Mouse (Mus musculus) hindbrain, embryonic 11.5 days (tissue): ENCODE results near the gene Uba52. TPM values are rescaled to one million over a fixed set of nuclear protein-coding genes. Genes with fewer than 3 reads are reported as not detected.

Source experiments
- ATAC-seq: fragments of 200-750 bp; cut with Nextera tagmentation; 2 replicates; pipeline ENCODE4 v1.8.0; 2017; ENCODE audit warnings: mild to moderate bottlenecking, moderate TSS enrichment, moderate library complexity; ENCODE audit not compliant: low FRiP score
- DNase-seq: peaks from one replicate; pipeline ENCODE4 v3.0.0-alpha.2; 2015; ENCODE audit warnings: low spot score
- H3K27ac ChIP-seq: fragments of 300-500 bp; sonication (generic); 2 replicates; pipeline ENCODE4 v1.5.1; 2014; ENCODE audit warnings: mild to moderate bottlenecking, low read depth, low read length
- H3K27me3 ChIP-seq: fragments of 300-500 bp; sonication (generic); 2 replicates; pipeline ENCODE4 v1.6.1; 2014; ENCODE audit warnings: mild to moderate bottlenecking, low read length, moderate library complexity, mixed read lengths; ENCODE audit not compliant: control insufficient read depth, insufficient read depth
- H3K36me3 ChIP-seq: fragments of 300-500 bp; sonication (generic); 2 replicates; pipeline ENCODE4 v1.6.1; 2014; ENCODE audit warnings: mild to moderate bottlenecking, low read length, moderate library complexity, mixed read lengths; ENCODE audit not compliant: control insufficient read depth, insufficient read depth
- H3K4me1 ChIP-seq: fragments of 300-500 bp; sonication (generic); replicated peaks from 2 replicates; pipeline ENCODE4 v1.6.1; 2014; ENCODE audit warnings: low read length, mixed read lengths; ENCODE audit not compliant: control insufficient read depth, insufficient read depth
- H3K4me2 ChIP-seq: fragments of 300-500 bp; sonication (generic); replicated peaks from 2 replicates; pipeline ENCODE4 v1.6.1; 2014; ENCODE audit warnings: mild to moderate bottlenecking, low read depth, low read length
- H3K4me3 ChIP-seq: fragments of 300-500 bp; sonication (generic); 2 replicates; pipeline ENCODE4 v1.5.1; 2014; ENCODE audit warnings: low read depth, low read length
- H3K9ac ChIP-seq: fragments of 300-500 bp; sonication (generic); 2 replicates; pipeline ENCODE4 v1.6.1; 2014; ENCODE audit warnings: low read depth, low read length
- H3K9me3 ChIP-seq: fragments of 300-500 bp; sonication (generic); 2 replicates; pipeline ENCODE4 v1.6.1; 2016; ENCODE audit warnings: low read length; ENCODE audit not compliant: control insufficient read depth
- WGBS: fragments of 180-500 bp; shearing (Covaris S2); extraction: QIAGEN DNeasy Blood & Tissue Kit; methylation state at CpG from one replicate; pipeline ENCODE4 v1.1.7; 2014; 5-methylcytosine and 5-hydroxymethylcytosine counted together
- polyA plus RNA-seq: library from polyadenylated mRNA; unstranded; fragments of >200 nt; fragmentation: Nextera tagmentation; extraction: Ambion mirVana; gene quantifications from 2 replicates; pipeline ENCODE4 v1.2.1, GENCODE M21; 2014

Uba52 gene
- polyA plus RNA-seq, 1 experiment from 2014 or later = 814 TPM

DNA sequence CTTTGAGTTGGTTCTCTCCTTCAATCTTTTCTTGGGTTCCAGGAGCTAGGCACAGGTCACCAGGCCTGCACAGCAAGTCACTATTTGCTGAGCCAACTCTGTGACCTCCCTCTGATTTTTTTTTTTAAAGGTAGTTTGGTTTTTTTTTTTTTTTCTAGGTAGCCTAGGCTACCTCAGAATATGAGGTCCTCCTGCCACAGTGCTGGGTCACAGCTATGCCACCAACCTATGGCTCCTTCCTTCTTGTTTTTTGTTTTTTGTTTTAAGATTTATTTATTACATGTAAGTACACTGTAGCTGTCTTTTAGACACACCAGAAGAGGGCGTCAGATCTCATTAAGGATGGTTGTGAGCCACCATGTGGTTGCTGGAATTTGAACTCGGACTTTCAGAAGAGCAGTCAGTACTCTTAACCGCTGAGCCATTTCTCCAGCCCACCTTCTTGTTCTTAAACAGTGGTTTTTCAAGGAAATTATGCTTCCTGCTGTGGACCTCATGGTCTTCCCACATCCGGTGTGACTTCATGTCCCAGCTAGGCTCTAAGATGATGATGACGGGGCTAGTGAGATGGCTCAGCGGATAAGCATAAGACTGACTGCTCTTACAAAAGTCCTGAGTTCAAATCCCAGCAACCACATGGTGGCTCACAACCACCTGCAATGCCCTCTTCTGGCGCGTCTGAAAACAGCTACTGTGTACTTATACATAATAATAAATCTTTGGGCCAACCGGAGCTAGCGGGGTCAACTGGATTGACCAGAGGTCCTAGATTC lies 39.0 kb upstream of the Uba52 start:
- H3K4me2 ChIP-seq = no peak overlapping the region
- no peak overlapping the region for H3K9ac ChIP-seq
- no peak overlapping the region for H3K4me3 ChIP-seq
- no peaks in the 10 kb centered on the region for H3K9me3 ChIP-seq
- no peaks in the 10 kb centered on the region for H3K27me3 ChIP-seq
- no peaks in the 10 kb centered on the region for H3K36me3 ChIP-seq
- H3K4me1 ChIP-seq = no peaks in the 10 kb centered on the region
- no peak for ATAC-seq
- no peak overlapping the region for H3K27ac ChIP-seq
- DNase-seq = no peak
- WGBS = 96% methylated on average over 10 of the region's 10 CpGs

DNA sequence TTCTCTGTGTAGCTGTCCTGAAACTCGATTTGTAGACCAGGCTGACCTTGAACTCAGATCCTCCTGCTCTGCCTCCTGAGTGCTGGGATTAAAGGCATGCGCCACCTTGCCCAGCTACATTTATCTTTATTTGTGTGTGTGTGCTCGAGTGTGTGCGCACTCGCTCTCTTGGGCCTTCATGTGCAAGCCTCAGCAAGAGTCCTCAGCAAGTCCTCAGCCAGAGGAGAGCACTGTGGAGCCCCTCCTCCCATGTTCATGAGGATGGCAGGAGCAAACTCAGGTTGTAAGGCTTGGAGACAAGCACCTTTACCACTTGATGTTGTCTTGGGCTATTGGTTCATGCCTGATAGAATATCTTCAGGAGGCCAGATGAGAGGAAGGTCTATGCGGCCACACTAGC lies 37.2 kb upstream of the Uba52 start:
- Histone ChIP-seq H3K27me3 (no peaks in the 10 kb centered on the region), H3K4me2 (no peak overlapping the region), H3K9ac (no peak overlapping the region), H3K9me3 (no peaks in the 10 kb centered on the region), H3K36me3 (no peaks in the 10 kb centered on the region), H3K27ac (no peak overlapping the region), H3K4me3 (no peak overlapping the region), H3K4me1 (no peaks in the 10 kb centered on the region)
- WGBS = 89% methylated on average over 6 of the region's 6 CpGs
- DNase-seq (no peak), ATAC-seq (no peak)

DNA sequence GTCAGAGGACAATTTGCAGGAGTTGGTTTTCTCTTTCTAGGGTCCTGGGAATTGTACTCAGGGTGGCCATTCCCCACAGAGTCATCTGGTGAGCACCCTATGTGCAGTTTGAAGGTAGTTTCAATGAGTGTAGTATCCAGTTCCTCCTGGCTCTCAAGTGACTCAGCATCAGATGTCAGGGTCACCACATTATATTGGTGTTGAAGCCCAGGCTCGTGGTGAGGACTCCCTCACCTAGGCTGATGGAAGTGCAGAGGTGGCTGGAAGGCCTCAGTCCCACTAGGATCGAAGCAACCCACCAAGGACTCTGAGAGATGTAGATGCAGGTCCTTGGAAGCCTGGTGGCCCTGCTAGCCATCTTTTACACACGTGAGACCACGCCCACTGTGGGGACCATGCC lies 35.8 kb upstream of the Uba52 start:
- H3K9me3 ChIP-seq = no peaks in the 10 kb centered on the region
- DNase-seq (no peak), ATAC-seq (no peak)
- H3K27me3 ChIP-seq = no peaks in the 10 kb centered on the region
- no peaks in the 10 kb centered on the region for H3K36me3 ChIP-seq
- 83% methylated on average over 4 of the region's 4 CpGs for WGBS
- H3K4me2 ChIP-seq = no peak overlapping the region
- H3K4me3 ChIP-seq = no peak overlapping the region
- H3K4me1 ChIP-seq = no peaks in the 10 kb centered on the region
- no peak overlapping the region for H3K27ac ChIP-seq
- H3K9ac ChIP-seq = no peak overlapping the region

DNA sequence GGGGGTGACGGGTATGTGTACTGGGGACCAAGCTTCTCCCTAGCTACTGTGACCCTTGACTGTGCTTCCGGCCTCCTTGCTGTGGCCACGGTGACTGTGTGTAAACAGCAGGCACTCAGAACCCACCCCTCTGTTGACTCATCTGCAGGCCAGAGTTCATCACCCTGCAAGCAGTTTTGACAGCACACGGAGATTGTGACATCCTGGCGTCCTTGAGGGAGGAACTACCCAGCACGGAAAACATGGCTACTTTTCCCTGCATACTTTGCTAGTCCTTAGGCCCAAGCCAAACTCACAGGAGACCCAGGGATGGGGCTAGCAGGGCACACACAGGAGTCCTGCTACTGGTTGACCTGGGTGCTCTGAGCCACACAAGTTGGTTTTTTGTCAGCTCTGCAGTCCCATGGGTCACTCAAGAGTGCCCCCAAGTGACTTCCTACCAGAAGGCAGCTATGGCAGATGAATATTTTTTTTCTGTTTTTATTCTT lies 33.6 kb upstream of the Uba52 start:
- H3K9ac ChIP-seq = no peak overlapping the region
- no peaks in the 10 kb centered on the region for H3K9me3 ChIP-seq
- H3K4me1 ChIP-seq = peaks cover 5% of the 10 kb centered on the region; the same call in 1 of the 2 replicates
- no peak overlapping the region for H3K27ac ChIP-seq
- 71% methylated on average over 6 of the region's 6 CpGs for WGBS
- ATAC-seq = no peak
- H3K27me3 ChIP-seq = no peaks in the 10 kb centered on the region
- H3K36me3 ChIP-seq = no peaks in the 10 kb centered on the region
- H3K4me2 ChIP-seq = no peak overlapping the region
- H3K4me3 ChIP-seq = no peak overlapping the region
- peak; percentile 27 for DNase-seq

DNA sequence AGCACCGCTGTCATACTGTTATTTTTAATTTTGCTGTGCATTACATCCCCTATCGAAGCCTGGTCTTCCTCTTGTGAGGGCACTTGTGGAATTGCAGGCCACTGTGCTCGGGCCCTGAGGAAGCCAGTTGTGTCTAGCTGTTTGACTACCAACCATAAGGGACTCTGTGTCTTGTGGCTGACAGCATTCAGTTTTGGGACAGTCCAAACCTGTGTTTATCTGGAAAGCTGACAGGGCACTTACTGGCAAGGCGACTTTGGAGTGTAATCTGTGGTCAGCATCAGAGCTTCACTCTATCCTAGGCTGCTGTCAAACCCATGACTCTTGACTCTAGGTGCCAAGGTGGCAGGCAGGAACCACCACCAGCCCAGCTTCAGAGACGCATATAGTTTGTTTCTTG lies 30.5 kb upstream of the Uba52 start:
- Histone ChIP-seq H3K4me2 (no peak overlapping the region), H3K4me3 (no peak overlapping the region), H3K27me3 (no peaks in the 10 kb centered on the region), H3K9ac (no peak overlapping the region), H3K36me3 (no peaks in the 10 kb centered on the region), H3K4me1 (peaks cover 5% of the 10 kb centered on the region; the same call in 1 of the 2 replicates), H3K27ac (no peak overlapping the region), H3K9me3 (no peaks in the 10 kb centered on the region)
- ATAC-seq (no peak), DNase-seq (no peak)
- 91% methylated on average over 5 of the region's 5 CpGs for WGBS

DNA sequence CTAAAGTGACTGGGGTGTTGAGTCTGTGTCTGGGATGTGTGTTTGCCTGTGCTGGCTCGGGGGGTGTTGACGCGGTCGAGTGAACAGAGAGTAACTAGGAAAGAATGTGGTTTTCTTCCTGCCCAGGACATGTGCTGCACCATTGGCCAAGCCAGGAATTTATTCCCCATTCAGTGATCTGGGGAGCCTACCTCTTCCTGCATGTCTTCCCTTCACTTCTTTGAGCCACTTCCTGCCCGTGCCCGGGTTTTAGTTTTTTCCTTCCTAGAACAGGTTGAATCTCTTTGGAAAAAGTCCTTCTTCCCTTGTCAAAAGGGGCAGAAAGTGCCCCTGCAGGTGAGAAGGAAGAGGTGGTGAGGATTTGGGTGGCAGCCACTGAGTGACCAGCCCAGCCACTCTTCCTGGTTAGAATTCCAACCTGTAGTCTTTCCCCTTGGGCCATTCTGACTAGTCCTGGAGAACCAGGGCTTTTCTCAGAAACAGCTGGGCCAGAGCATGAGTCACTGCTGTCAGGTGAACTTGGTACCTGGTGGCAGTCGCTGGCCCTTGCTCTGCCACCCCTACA lies 30.0 kb upstream of the Uba52 start:
- Histone ChIP-seq H3K4me3 (peak overlapping the region; percentile 81), H3K4me2 (peak overlapping the region; percentile 91), H3K9me3 (no peaks in the 10 kb centered on the region), H3K9ac (peak overlapping the region; percentile 85; the same call in 1 of the 2 replicates), H3K36me3 (no peaks in the 10 kb centered on the region), H3K27me3 (no peaks in the 10 kb centered on the region), H3K4me1 (peaks cover 5% of the 10 kb centered on the region; the same call in 1 of the 2 replicates), H3K27ac (no peak overlapping the region)
- WGBS = 66% methylated on average over 7 of the region's 7 CpGs
- DNase-seq (no peak), ATAC-seq (no peak)

DNA sequence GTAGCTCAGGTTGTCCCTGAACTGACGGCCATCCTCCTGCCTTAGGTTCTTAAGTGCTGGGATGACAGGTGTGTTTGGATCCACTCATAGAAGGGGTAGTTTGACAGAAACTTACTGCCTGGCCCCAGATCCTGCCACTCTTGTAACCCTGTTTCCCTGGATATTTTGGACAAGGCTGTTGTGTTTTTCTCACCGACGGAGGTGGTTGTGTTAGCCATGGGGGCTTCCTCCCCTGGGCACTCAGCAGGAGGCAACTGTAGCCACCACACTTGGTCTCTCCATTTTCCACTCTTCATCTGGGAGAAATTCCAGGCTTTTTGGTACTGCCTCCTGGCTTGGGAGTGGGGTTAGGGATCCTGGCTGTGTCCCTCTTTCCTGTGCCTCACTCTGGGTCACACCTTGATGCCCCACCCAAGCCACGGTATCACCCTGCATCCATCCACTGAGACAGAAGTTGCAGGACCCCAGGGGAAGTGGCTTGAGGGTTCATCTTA lies 29.5 kb upstream of the Uba52 start:
- Histone ChIP-seq H3K36me3 (no peaks in the 10 kb centered on the region; the same call in 1 of the 2 replicates), H3K27me3 (no peaks in the 10 kb centered on the region), H3K9me3 (no peaks in the 10 kb centered on the region), H3K9ac (peak overlapping the region; percentile 85), H3K4me3 (peak overlapping the region; percentile 81), H3K27ac (no peak overlapping the region), H3K4me1 (peaks cover 5% of the 10 kb centered on the region; the same call in 1 of the 2 replicates), H3K4me2 (peak overlapping the region; percentile 91)
- DNase-seq = peak; percentile 9
- ATAC-seq = no peak
- 14% methylated on average over 4 of the region's 4 CpGs for WGBS

DNA sequence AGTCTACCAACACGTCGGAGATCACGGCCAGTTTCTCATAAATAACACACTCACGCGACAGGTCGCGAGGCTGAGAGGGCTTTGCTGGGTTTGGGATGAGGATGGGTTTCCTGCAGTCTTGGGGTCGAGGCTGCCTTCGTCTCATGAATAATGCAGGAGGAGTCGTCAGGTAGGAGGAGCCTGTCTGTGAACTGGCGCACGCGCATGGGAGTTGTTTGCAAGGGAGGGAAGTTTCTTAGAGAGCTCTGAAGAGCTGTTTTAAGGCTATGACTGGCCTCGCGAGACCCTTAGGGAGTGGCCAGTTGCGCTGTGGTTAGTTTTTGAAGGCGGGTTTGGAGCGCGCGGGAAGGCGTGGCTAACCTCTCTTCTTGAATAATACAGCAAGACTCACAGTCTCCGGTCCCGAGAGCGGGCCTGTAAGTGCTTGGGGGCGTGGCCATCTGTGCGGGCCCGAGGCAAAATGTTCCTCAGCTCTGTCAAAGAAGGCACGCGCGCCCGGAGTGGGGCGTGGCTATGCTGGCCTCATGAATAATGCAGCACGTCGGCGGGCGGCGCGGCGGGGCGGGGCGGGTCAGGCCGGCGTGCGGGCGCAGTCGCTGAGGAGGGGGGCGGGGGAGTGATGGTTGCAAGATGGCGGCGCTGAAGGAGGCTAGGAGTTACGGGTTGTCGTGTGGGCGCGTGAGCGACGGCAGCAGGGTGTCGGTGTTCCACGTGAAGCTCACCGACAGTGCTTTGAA lies 28.6 kb upstream of the Uba52 start, which contains the start of gene Ell:
Gene Ell, plus strand, starts transcription at position 381 of the 737 bp plus-strand sequence.
- Histone ChIP-seq H3K9ac (peak within 1 kb of the TSS; percentile 85), H3K27ac (peak within 1 kb of the TSS; percentile 91), H3K4me2 (peak within 1 kb of the TSS; percentile 91), H3K4me1 (peaks cover 5% of the 10 kb centered on the region; the same call in 1 of the 2 replicates), H3K27me3 (no peaks in the 10 kb centered on the region), H3K4me3 (peak within 1 kb of the TSS; percentile 81), H3K9me3 (no peaks in the 10 kb centered on the region), H3K36me3 (no peaks in the 10 kb centered on the region; the same call in 1 of the 2 replicates)
- ATAC-seq = peak; percentile 90
- WGBS = 1% methylated on average over 51 of the region's 58 CpGs
- DNase-seq = peak; percentile 99
